Comparison of ENCODE assay signal across 11 mouse cellular contexts in the genomic region with DNA sequence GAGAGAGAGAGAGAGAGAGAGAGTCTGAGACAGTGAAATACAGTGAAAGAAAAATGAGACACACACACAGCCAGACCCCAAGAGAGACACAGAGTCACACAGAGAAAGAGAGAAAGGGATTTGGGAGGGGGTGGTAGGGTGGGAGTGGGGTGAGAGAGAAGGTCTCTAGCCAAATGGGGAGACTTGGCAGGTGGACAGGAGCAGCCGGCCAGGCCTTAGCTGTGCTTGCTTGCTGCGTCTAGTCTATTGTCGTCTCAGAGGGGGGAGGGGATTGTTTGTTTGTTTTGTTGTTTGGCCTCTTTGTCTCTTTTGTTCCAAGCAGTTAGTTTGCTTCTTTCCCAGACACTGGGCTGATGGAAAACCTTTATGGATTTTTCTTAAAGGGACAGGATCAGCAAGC.
A peak's percentile ranks its signal among the peaks of the same experiment; 100 is the strongest.
DNase-seq lines count a peak whose midpoint lies in the region; ATAC-seq and TF ChIP-seq lines count a peak whose summit lies in the region.
"Had no signal": no experiment of that assay in that cellular context is flagged by ENCODE, and none has a peak within 500 bp of the region (broad histone marks: within the 10 kb centered on the region; RNA-seq: fewer than 3 reads in every experiment).

No protein-coding gene starts in this region.

- no peaks in the 10 kb centered on the region for H3K9me3 ChIP-seq in midbrain, embryonic 15.5 days

- H3K4me1 ChIP-seq in cortical plate, adult 2 months (ENCODE audit: control insufficient read depth, insufficient read depth, low read length) = no peaks in the 10 kb centered on the region; the same call in 1 of the 2 replicates
- peaks cover 41% of the 10 kb centered on the region for H3K4me1 ChIP-seq in midbrain, embryonic 15.5 days

- no peak for TF ChIP-seq CTCF in cortical plate, adult 2 months (IDR thresholded peaks at IDR 0.05; ENCODE audit: extremely low read depth, insufficient read depth, low read length)

- peak; percentile 71 for ATAC-seq in midbrain, embryonic 15.5 days (replicated peaks)

- 0 out of 2 replicates have a peak overlapping the region, but pooled peaks have one; percentile 2 for H3K4me2 ChIP-seq in midbrain, embryonic 15.5 days

- H3K9ac ChIP-seq in midbrain, embryonic 15.5 days = no peak overlapping the region
- H3K9ac ChIP-seq: liver, embryonic 14.5 days had no signal

- intact Hi-C loops in left cerebral cortex, postnatal 4 days (cut with DNase I) = no loop called here
- intact Hi-C loops in heart, postnatal 10 days (cut with DNase I) = no loop called here

- peaks cover 16% of the 10 kb centered on the region for H3K27me3 ChIP-seq in midbrain, embryonic 15.5 days (replicated peaks)

- DNase-seq in left cerebral cortex, postnatal 4 days = peak; percentile 88
- DNase-seq in left cerebral cortex, adult 9 months (ENCODE audit: low spot score in 2 of 2) = no peak
- peak; percentile 44 for DNase-seq in heart, postnatal 10 days
- DNase-seq in thymus, postnatal 10 days (ENCODE audit: low spot score in 2 of 2) = no peak
- no peak for DNase-seq in adrenal gland, postnatal 4 days (ENCODE audit: low spot score in 2 of 2)
- no peak for DNase-seq in layer of hippocampus, adult 9-11 months
- DNase-seq: adrenal gland, postnatal 25 days had no signal

- no peaks in the 10 kb centered on the region for H3K36me3 ChIP-seq in midbrain, embryonic 15.5 days (replicated peaks)

- H3K4me3 ChIP-seq in cortical plate, adult 2 months (ENCODE audit: insufficient read depth, low read length) = no peak overlapping the region
- no peak overlapping the region for H3K4me3 ChIP-seq in midbrain, embryonic 15.5 days
- H3K4me3 ChIP-seq: erythroblast, embryonic 14.5 days had no signal

- peak overlapping the region; percentile 32; the same call in 1 of the 2 replicates for H3K27ac ChIP-seq in cortical plate, adult 2 months (ENCODE audit: insufficient read depth, low read length)
- peak overlapping the region; percentile 83 for H3K27ac ChIP-seq in midbrain, embryonic 15.5 days
- H3K27ac ChIP-seq: liver, embryonic 14.5 days had no signal

- 15% methylated on average over 3 of the region's 3 CpGs for WGBS in midbrain, embryonic 15.5 days

- no peak for TF ChIP-seq POLR2A in cortical plate, adult 2 months (IDR thresholded peaks at IDR 0.05; ENCODE audit: extremely low read depth, insufficient read depth, low read length)

Comparison
In these comparisons a context has a peak if more than half of its experiments do, and no peak if none do; other contexts are left out.
1. DNase-seq: peak in left cerebral cortex, postnatal 4 days (single experiment) and heart, postnatal 10 days (2 of 2); none in left cerebral cortex, adult 9 months (0 of 2), thymus, postnatal 10 days (0 of 2), adrenal gland, postnatal 4 days (0 of 2) and layer of hippocampus, adult 9-11 months (single experiment).